Mouse (Mus musculus): ENCODE data around the gene Ep300. TPM values are rescaled to one million over a fixed set of nuclear protein-coding genes. Genes with fewer than 3 reads are reported as not detected.
"Not testable (repeated sequence)": the region's sequence is repeated elsewhere in the genome, so short reads cannot be mapped to it uniquely, and the experiment has no call there.

Gene Ep300
- polyA plus RNA-seq, 1 experiment, result 20.3 TPM

- Histone ChIP-seq H3K4me1 (ENCODE audit: control insufficient read depth, insufficient read depth, low read length) (peaks cover 5% of the 10 kb centered on the region; the same call in 1 of the 2 replicates), H3K27ac (ENCODE audit: insufficient read depth, low read depth, low read length) (peak overlapping the region; percentile 45), H3K27me3 (replicated peaks; ENCODE audit: control insufficient read depth, insufficient read depth, low read length) (no peaks in the 10 kb centered on the region), H3K4me3 (ENCODE audit: insufficient read depth, low read depth, low read length) (0 out of 2 replicates have a peak overlapping the region, but pooled peaks have one; percentile 7), H3K36me3 (ENCODE audit: control insufficient read depth, insufficient read depth, low read length) (no peaks in the 10 kb centered on the region)
- 21% methylated on average over 2 of the region's 2 CpGs for WGBS
- no peak for DNase-seq
- TF ChIP-seq POLR2A (IDR thresholded peaks at IDR 0.05; ENCODE audit: low read depth, low read length) (no peak), CTCF (conservative IDR thresholded peaks at IDR 0.05; ENCODE audit: insufficient read depth, insufficient read length, low read depth, low read length) (no peak)
Measured at GRCm38 (mm10) chr15:81587686-81588085, 2.5 kb downstream of the Ep300 start.

GRCm38 (mm10) chr15:81594146-81594696 lies 9.1 kb downstream of the Ep300 start:
- H3K4me3 ChIP-seq (ENCODE audit: insufficient read depth, low read depth, low read length), result no peak overlapping the region
- TF ChIP-seq POLR2A (IDR thresholded peaks at IDR 0.05; ENCODE audit: low read depth, low read length) (no peak), CTCF (conservative IDR thresholded peaks at IDR 0.05; ENCODE audit: insufficient read depth, insufficient read length, low read depth, low read length) (no peak)
- H3K27me3 ChIP-seq (replicated peaks; ENCODE audit: control insufficient read depth, insufficient read depth, low read length), result no peaks in the 10 kb centered on the region
- no peak overlapping the region for H3K27ac ChIP-seq (ENCODE audit: insufficient read depth, low read depth, low read length)
- no peaks in the 10 kb centered on the region; the same call in 1 of the 2 replicates for H3K4me1 ChIP-seq (ENCODE audit: control insufficient read depth, insufficient read depth, low read length)
- DNase-seq, result no peak
- WGBS, result 92% methylated on average over 3 of the region's 3 CpGs
- H3K36me3 ChIP-seq (ENCODE audit: control insufficient read depth, insufficient read depth, low read length), result no peaks in the 10 kb centered on the region

GRCm38 (mm10) chr15:81598742-81599141 lies 13.6 kb downstream of the Ep300 start:
- not testable (repeated sequence) for H3K4me1 ChIP-seq (ENCODE audit: control insufficient read depth, insufficient read depth, low read length); H3K36me3 ChIP-seq (ENCODE audit: control insufficient read depth, insufficient read depth, low read length); H3K4me3 ChIP-seq (ENCODE audit: insufficient read depth, low read depth, low read length); DNase-seq; H3K27ac ChIP-seq (ENCODE audit: insufficient read depth, low read depth, low read length); H3K27me3 ChIP-seq (replicated peaks; ENCODE audit: control insufficient read depth, insufficient read depth, low read length)
- 85% methylated on average over 8 of the region's 8 CpGs for WGBS

GRCm38 (mm10) chr15:81605241-81605640 lies 20.1 kb downstream of the Ep300 start:
- WGBS, result 58% methylated on average over 1 of the region's 1 CpGs
- peaks cover 5% of the 10 kb centered on the region for H3K36me3 ChIP-seq (ENCODE audit: control insufficient read depth, insufficient read depth, low read length)
- no peak overlapping the region for H3K27ac ChIP-seq (ENCODE audit: insufficient read depth, low read depth, low read length)
- TF ChIP-seq POLR2A (IDR thresholded peaks at IDR 0.05; ENCODE audit: low read depth, low read length), result no peak
- no peak for TF ChIP-seq CTCF (conservative IDR thresholded peaks at IDR 0.05; ENCODE audit: insufficient read depth, insufficient read length, low read depth, low read length)
- no peaks in the 10 kb centered on the region for H3K4me1 ChIP-seq (ENCODE audit: control insufficient read depth, insufficient read depth, low read length)
- no peak for DNase-seq
- H3K27me3 ChIP-seq (replicated peaks; ENCODE audit: control insufficient read depth, insufficient read depth, low read length), result no peaks in the 10 kb centered on the region
- H3K4me3 ChIP-seq (ENCODE audit: insufficient read depth, low read depth, low read length), result no peak overlapping the region

- TF ChIP-seq POLR2A (IDR thresholded peaks at IDR 0.05; ENCODE audit: low read depth, low read length) (no peak), CTCF (conservative IDR thresholded peaks at IDR 0.05; ENCODE audit: insufficient read depth, insufficient read length, low read depth, low read length) (peak; percentile 48)
- peaks cover 4% of the 10 kb centered on the region for H3K36me3 ChIP-seq (ENCODE audit: control insufficient read depth, insufficient read depth, low read length)
- no peaks in the 10 kb centered on the region for H3K4me1 ChIP-seq (ENCODE audit: control insufficient read depth, insufficient read depth, low read length)
- no peak overlapping the region for H3K4me3 ChIP-seq (ENCODE audit: insufficient read depth, low read depth, low read length)
- H3K27me3 ChIP-seq (replicated peaks; ENCODE audit: control insufficient read depth, insufficient read depth, low read length), result no peaks in the 10 kb centered on the region
- DNase-seq, result peak; percentile 31
- 72% methylated on average over 1 of the region's 1 CpGs for WGBS
- H3K27ac ChIP-seq (ENCODE audit: insufficient read depth, low read depth, low read length), result no peak overlapping the region
Measured at GRCm38 (mm10) chr15:81606634-81607033, 21.5 kb downstream of the Ep300 start.

- TF ChIP-seq POLR2A (IDR thresholded peaks at IDR 0.05; ENCODE audit: low read depth, low read length) (no peak), CTCF (conservative IDR thresholded peaks at IDR 0.05; ENCODE audit: insufficient read depth, insufficient read length, low read depth, low read length) (no peak)
- DNase-seq, result no peak
- Histone ChIP-seq H3K27me3 (replicated peaks; ENCODE audit: control insufficient read depth, insufficient read depth, low read length) (no peaks in the 10 kb centered on the region), H3K4me3 (ENCODE audit: insufficient read depth, low read depth, low read length) (no peak overlapping the region), H3K36me3 (ENCODE audit: control insufficient read depth, insufficient read depth, low read length) (peaks cover 4% of the 10 kb centered on the region), H3K27ac (ENCODE audit: insufficient read depth, low read depth, low read length) (no peak overlapping the region), H3K4me1 (ENCODE audit: control insufficient read depth, insufficient read depth, low read length) (no peaks in the 10 kb centered on the region)
- WGBS, result 89% methylated on average over 8 of the region's 8 CpGs
Measured at GRCm38 (mm10) chr15:81649516-81650455, 64.6 kb downstream of the Ep300 start.

GRCm38 (mm10) chr15:81650636-81651035 lies 65.5 kb downstream of the Ep300 start:
- 70% methylated on average over 7 of the region's 7 CpGs for WGBS
- Histone ChIP-seq H3K36me3 (ENCODE audit: control insufficient read depth, insufficient read depth, low read length) (peaks cover 3% of the 10 kb centered on the region), H3K4me1 (ENCODE audit: control insufficient read depth, insufficient read depth, low read length) (no peaks in the 10 kb centered on the region), H3K27ac (ENCODE audit: insufficient read depth, low read depth, low read length) (no peak overlapping the region), H3K4me3 (ENCODE audit: insufficient read depth, low read depth, low read length) (no peak overlapping the region), H3K27me3 (replicated peaks; ENCODE audit: control insufficient read depth, insufficient read depth, low read length) (no peaks in the 10 kb centered on the region)
- DNase-seq, result peak; percentile 10
- TF ChIP-seq POLR2A (IDR thresholded peaks at IDR 0.05; ENCODE audit: low read depth, low read length), result no peak
- TF ChIP-seq CTCF (conservative IDR thresholded peaks at IDR 0.05; ENCODE audit: insufficient read depth, insufficient read length, low read depth, low read length), result no peak
